ENCODE assay signal across 9 mouse cellular contexts in genomic region chr16:37814383-37814971, GRCm38 (mm10). TPM values are rescaled to one million over a fixed set of nuclear protein-coding genes. Genes with fewer than 3 reads are reported as not detected.
DNase-seq lines count a peak whose midpoint lies in the region; ATAC-seq and TF ChIP-seq lines count a peak whose summit lies in the region.
"Had no signal": no experiment of that assay in that cellular context is flagged by ENCODE, and none has a peak within 500 bp of the region (broad histone marks: within the 10 kb centered on the region; RNA-seq: fewer than 3 reads in every experiment).

No protein-coding gene starts in this region.

- peak in 2 of 3 experiments; percentile 38 to 66; a peak in 4 of 6 replicates for TF ChIP-seq CTCF in MEL (IDR thresholded peaks at IDR 0.05 in 2 of 3, conservative IDR thresholded peaks at IDR 0.05 in 1 of 3; ENCODE audit: control insufficient read depth in 1 of 3, insufficient read depth in 1 of 3, low read depth in 2 of 3, low read length in 3 of 3, poor library complexity in 1 of 3, severe bottlenecking in 1 of 3)
- TF ChIP-seq CTCF in layer of hippocampus, adult 2 months (conservative IDR thresholded peaks at IDR 0.05) = peak; percentile 69
- peak; percentile 73 for TF ChIP-seq CTCF in lung, embryonic 14.5 days (IDR thresholded peaks at IDR 0.05; ENCODE audit: low read depth)

- no peaks in the 10 kb centered on the region for H3K9me3 ChIP-seq in MEL (replicated peaks; ENCODE audit: insufficient read depth, low read length)
- no peaks in the 10 kb centered on the region for H3K9me3 ChIP-seq in forebrain, embryonic 16.5 days (ENCODE audit: control insufficient read depth, low read length)
- no peaks in the 10 kb centered on the region; the same call in 1 of the 2 replicates for H3K9me3 ChIP-seq in lung, embryonic 14.5 days (ENCODE audit: low read depth, low read length)

- H3K9ac ChIP-seq in MEL (ENCODE audit: control insufficient read depth, low read depth, low read length, poor library complexity, severe bottlenecking) = no peak overlapping the region
- H3K9ac ChIP-seq in forebrain, embryonic 16.5 days (replicated peaks; ENCODE audit: low read depth, low read length) = no peak overlapping the region; the same call in 1 of the 2 replicates
- H3K9ac ChIP-seq in lung, embryonic 14.5 days = no peak overlapping the region

- TF ChIP-seq POLR2A in MEL (IDR thresholded peaks at IDR 0.05; ENCODE audit: control insufficient read depth in 1 of 2, insufficient read depth in 1 of 2, low read depth in 1 of 2, low read length in 2 of 2, poor library complexity in 1 of 2) = no peak

- H3K4me2 ChIP-seq in forebrain, embryonic 16.5 days (ENCODE audit: low read length) = peak overlapping the region; percentile 36
- H3K4me2 ChIP-seq in lung, embryonic 14.5 days = peak overlapping the region; percentile 37

- WGBS in forebrain, embryonic 16.5 days = 18% methylated on average over 7 of the region's 7 CpGs
- WGBS in lung, embryonic 14.5 days = 18% methylated on average over 7 of the region's 7 CpGs

- TF ChIP-seq RAD21 in MEL (IDR thresholded peaks at IDR 0.05; ENCODE audit: low read depth, low read length) = peak; percentile 59

- no peaks in the 10 kb centered on the region for H3K4me1 ChIP-seq in MEL (ENCODE audit: control insufficient read depth in 1 of 2, insufficient read depth in 2 of 2, low read length in 2 of 2)
- H3K4me1 ChIP-seq in brown adipose tissue, adult 24 weeks (ENCODE audit: control insufficient read depth, insufficient read depth, insufficient read length, low read length) = peaks cover 28% of the 10 kb centered on the region
- peaks cover 19% of the 10 kb centered on the region for H3K4me1 ChIP-seq in forebrain, embryonic 16.5 days (replicated peaks; ENCODE audit: control insufficient read depth, insufficient read depth, low read length)
- H3K4me1 ChIP-seq in lung, embryonic 14.5 days (ENCODE audit: insufficient read depth) = peaks cover 11% of the 10 kb centered on the region

- no peak overlapping the region for H3K4me3 ChIP-seq in MEL (ENCODE audit: control insufficient read depth in 1 of 2, insufficient read depth in 1 of 2, low read depth in 2 of 2, low read length in 2 of 2)
- H3K4me3 ChIP-seq in brown adipose tissue, adult 24 weeks (ENCODE audit: insufficient read depth, low read depth, low read length) = no peak overlapping the region
- H3K4me3 ChIP-seq in forebrain, embryonic 16.5 days (replicated peaks; ENCODE audit: low read length) = no peak overlapping the region
- no peak overlapping the region for H3K4me3 ChIP-seq in layer of hippocampus, adult 2 months
- H3K4me3 ChIP-seq in lung, embryonic 14.5 days (ENCODE audit: low read depth, low read length) = no peak overlapping the region

- no peaks in the 10 kb centered on the region for H3K79me2 ChIP-seq in MEL (ENCODE audit: control insufficient read depth, insufficient read depth, low read length, poor library complexity)

- H3K27me3 ChIP-seq in MEL (ENCODE audit: control insufficient read depth in 1 of 2, insufficient read depth in 2 of 2, low read length in 2 of 2) = peaks cover 0 to 2% of the 10 kb centered on the region in 2 experiments; a peak in 2 of 4 replicates
- no peaks in the 10 kb centered on the region for H3K27me3 ChIP-seq in forebrain, embryonic 16.5 days (replicated peaks; ENCODE audit: control insufficient read depth, insufficient read depth, low read length)
- no peaks in the 10 kb centered on the region for H3K27me3 ChIP-seq in lung, embryonic 14.5 days (ENCODE audit: insufficient read depth, low read length)

- peak; percentile 86 for DNase-seq in MEL (ENCODE audit: low read depth, low spot score)
- DNase-seq in heart, postnatal 4 days = peak; percentile 76
- DNase-seq in layer of hippocampus, adult 2 months (ENCODE audit: low spot score in 2 of 2) = peak; percentile 44 to 84
- peak; percentile 91 for DNase-seq in lung, embryonic 14.5 days
- peak; percentile 83 for DNase-seq in ovary, adult 18-20 months (ENCODE audit: low spot score)
- DNase-seq in thymus, postnatal 0 days (ENCODE audit: low spot score) = peak; percentile 85

- ATAC-seq in forebrain, embryonic 16.5 days = peak; percentile 96
- peak; percentile 98 for ATAC-seq in lung, embryonic 14.5 days (ENCODE audit: insufficient read depth)

- no peak for TF ChIP-seq EP300 in MEL (IDR thresholded peaks at IDR 0.05; ENCODE audit: low read depth in 1 of 2, low read length in 2 of 2)

- no peak overlapping the region; the same call in 1 of the 2 replicates for H3K27ac ChIP-seq in MEL (ENCODE audit: control insufficient read depth, low read depth, low read length)
- peak overlapping the region; percentile 76 for H3K27ac ChIP-seq in brown adipose tissue, adult 24 weeks (replicated peaks; ENCODE audit: low read depth, low read length)
- H3K27ac ChIP-seq in forebrain, embryonic 16.5 days (ENCODE audit: low read length) = peak overlapping the region; percentile 73; the same call in 1 of the 2 replicates
- H3K27ac ChIP-seq in layer of hippocampus, adult 2 months = peak overlapping the region; percentile 95
- peak overlapping the region; percentile 81 for H3K27ac ChIP-seq in lung, embryonic 14.5 days (ENCODE audit: low read depth)
- H3K27ac ChIP-seq: macrophage had no signal

- peaks cover 0 to 3% of the 10 kb centered on the region in 2 experiments; a peak in 2 of 4 replicates for H3K36me3 ChIP-seq in MEL (ENCODE audit: control insufficient read depth in 1 of 2, insufficient read depth in 2 of 2, low read length in 2 of 2)
- H3K36me3 ChIP-seq in forebrain, embryonic 16.5 days (ENCODE audit: control insufficient read depth, insufficient read depth) = no peaks in the 10 kb centered on the region
- H3K36me3 ChIP-seq in lung, embryonic 14.5 days (ENCODE audit: insufficient read depth) = peaks cover 47% of the 10 kb centered on the region

TF ChIP-seq in MEL, 35 proteins besides CTCF, POLR2A, EP300 and RAD21:
- no peak for TF ChIP-seq TAL1 (IDR thresholded peaks at IDR 0.05; ENCODE audit: low read length)
- TF ChIP-seq SIN3A (IDR thresholded peaks at IDR 0.05; ENCODE audit: low read length) = 0 out of 2 replicates have a peak, but pooled peaks have one; percentile 19
- TF ChIP-seq ZNF384 (IDR thresholded peaks at IDR 0.05; ENCODE audit: low read depth, low read length) = peak; percentile 96
- peak; percentile 48; the same call in 1 of the 2 replicates for TF ChIP-seq SMC3 (IDR thresholded peaks at IDR 0.05; ENCODE audit: low read depth, low read length)
- TF ChIP-seq USF2 (IDR thresholded peaks at IDR 0.05; ENCODE audit: borderline replicate concordance in 1 of 2, insufficient read depth in 1 of 2, low read depth in 1 of 2, low read length in 2 of 2) = no peak
- TF ChIP-seq NRF1 (IDR thresholded peaks at IDR 0.05; ENCODE audit: insufficient read depth, low read depth, low read length, poor library complexity, severe bottlenecking) = no peak
- TF ChIP-seq HCFC1 (IDR thresholded peaks at IDR 0.05; ENCODE audit: low read depth, low read length) = 0 out of 2 replicates have a peak, but pooled peaks have one; percentile 28
- no peak for TF ChIP-seq ZMIZ1 (IDR thresholded peaks at IDR 0.05; ENCODE audit: low read depth, low read length)

RNA-seq across cellular contexts. Expression of gene Fstl1, which starts 37.8 kb away (rescaled TPM):
- total RNA-seq in MEL (2012; rRNA removed) = 0.08 TPM in 1 of 2 replicates, not detected in the other
- polyA plus RNA-seq in MEL (2012; ENCODE audit: insufficient read depth in 1 of 2, insufficient read length in 2 of 2, low read depth in 1 of 2, low replicate concordance in 2 of 2, missing spikeins in 1 of 2) = under 1 TPM in 1 of 2 experiments, not detected in 1; 0.35 TPM
- polyA plus RNA-seq in brown adipose tissue, adult 24 weeks (2012; ENCODE audit: insufficient read depth, insufficient read length, missing spikeins) = 26.5 and 46.9 TPM in 2 replicates
- polyA plus RNA-seq in forebrain, embryonic 16.5 days (2015; fragmentation: Nextera tagmentation; extraction: Ambion mirVana) = 75.6 and 105 TPM in 2 replicates
- 100 to 1,000 TPM; 457 to 460 TPM for total RNA-seq in heart, postnatal 4 days (2021)
- 10 to 100 TPM; 34.5 to 41.8 TPM for total RNA-seq in layer of hippocampus, adult 2 months (2021)
- 460 and 502 TPM in 2 replicates for polyA plus RNA-seq in lung, embryonic 14.5 days (2014; fragmentation: Nextera tagmentation; extraction: Ambion mirVana)
- 59.9 and 70.6 TPM in 2 replicates for polyA plus RNA-seq in thymus, postnatal 0 days (2015; fragmentation: Nextera tagmentation; extraction: Ambion mirVana)

RNA-seq across cellular contexts. Expression of gene Gm36028, which starts 46.5 kb away (rescaled TPM):
- not detected in 2 replicates for total RNA-seq in MEL (2012; rRNA removed)
- not detected for polyA plus RNA-seq in MEL (2012; ENCODE audit: insufficient read depth in 1 of 2, insufficient read length in 2 of 2, low read depth in 1 of 2, low replicate concordance in 2 of 2, missing spikeins in 1 of 2)
- polyA plus RNA-seq in brown adipose tissue, adult 24 weeks (2012; ENCODE audit: insufficient read depth, insufficient read length, missing spikeins) = 3.4 and 4.1 TPM in 2 replicates
- 0.19 TPM in 1 of 2 replicates, not detected in the other for polyA plus RNA-seq in forebrain, embryonic 16.5 days (2015; fragmentation: Nextera tagmentation; extraction: Ambion mirVana)
- under 1 TPM; 0.47 to 0.79 TPM for total RNA-seq in heart, postnatal 4 days (2021)
- not detected for total RNA-seq in layer of hippocampus, adult 2 months (2021)
- 0.38 and 0.46 TPM in 2 replicates for polyA plus RNA-seq in lung, embryonic 14.5 days (2014; fragmentation: Nextera tagmentation; extraction: Ambion mirVana)
- polyA plus RNA-seq in thymus, postnatal 0 days (2015; fragmentation: Nextera tagmentation; extraction: Ambion mirVana) = 0.12 and 0.17 TPM in 2 replicates
- polyA plus RNA-seq: macrophage had no signal

RNA-seq across cellular contexts. Expression of gene Lrrc58, which starts 53.7 kb away (rescaled TPM):
- 24.8 and 27.0 TPM in 2 replicates for total RNA-seq in MEL (2012; rRNA removed)
- polyA plus RNA-seq in MEL (2012; ENCODE audit: insufficient read depth in 1 of 2, insufficient read length in 2 of 2, low read depth in 1 of 2, low replicate concordance in 2 of 2, missing spikeins in 1 of 2) = 10 to 100 TPM; 11.0 to 29.6 TPM
- 50.9 and 60.6 TPM in 2 replicates for polyA plus RNA-seq in brown adipose tissue, adult 24 weeks (2012; ENCODE audit: insufficient read depth, insufficient read length, missing spikeins)
- 54.4 and 66.3 TPM in 2 replicates for polyA plus RNA-seq in forebrain, embryonic 16.5 days (2015; fragmentation: Nextera tagmentation; extraction: Ambion mirVana)
- total RNA-seq in heart, postnatal 4 days (2021) = 10 to 100 TPM; 89.6 to 90.1 TPM
- 100 to 1,000 TPM in 1 of 2 experiments, 10 to 100 TPM in 1; 97.2 to 102 TPM for total RNA-seq in layer of hippocampus, adult 2 months (2021)
- 73.9 and 78.4 TPM in 2 replicates for polyA plus RNA-seq in lung, embryonic 14.5 days (2014; fragmentation: Nextera tagmentation; extraction: Ambion mirVana)
- polyA plus RNA-seq in thymus, postnatal 0 days (2015; fragmentation: Nextera tagmentation; extraction: Ambion mirVana) = 31.2 and 34.6 TPM in 2 replicates

Comparison
In these comparisons a context has a peak if more than half of its experiments do, and no peak if none do; other contexts are left out.
1. RNA of gene Fstl1, which starts 37.8 kb away (polyA plus RNA-seq): 460 to 502 TPM in lung, embryonic 14.5 days, 75.6 to 105 TPM in forebrain, embryonic 16.5 days, 59.9 to 70.6 TPM in thymus, postnatal 0 days and 26.5 to 46.9 TPM in brown adipose tissue, adult 24 weeks; 0.35 TPM in MEL; every median in the first group is over 10 times any median in the second.
2. Peak in every context shown above with its lines, with median percentiles within 50 percentile points of each other: DNase-seq and CTCF ChIP-seq.